Mouse (Mus musculus) frontal cortex, postnatal 10 days (tissue): ENCODE data around the gene Map6.
"Not testable (repeated sequence)": the region's sequence is repeated elsewhere in the genome, so short reads cannot be mapped to it uniquely, and the experiment has no call there.

Experiments used
- DNase-seq, 2 experiments: peaks; one replicate each; pipeline ENCODE4 v3.0.0; 2022; ENCODE audit warnings: low spot score in 2 of 2, mixed read lengths in 1 of 2

Gene Map6

DNA sequence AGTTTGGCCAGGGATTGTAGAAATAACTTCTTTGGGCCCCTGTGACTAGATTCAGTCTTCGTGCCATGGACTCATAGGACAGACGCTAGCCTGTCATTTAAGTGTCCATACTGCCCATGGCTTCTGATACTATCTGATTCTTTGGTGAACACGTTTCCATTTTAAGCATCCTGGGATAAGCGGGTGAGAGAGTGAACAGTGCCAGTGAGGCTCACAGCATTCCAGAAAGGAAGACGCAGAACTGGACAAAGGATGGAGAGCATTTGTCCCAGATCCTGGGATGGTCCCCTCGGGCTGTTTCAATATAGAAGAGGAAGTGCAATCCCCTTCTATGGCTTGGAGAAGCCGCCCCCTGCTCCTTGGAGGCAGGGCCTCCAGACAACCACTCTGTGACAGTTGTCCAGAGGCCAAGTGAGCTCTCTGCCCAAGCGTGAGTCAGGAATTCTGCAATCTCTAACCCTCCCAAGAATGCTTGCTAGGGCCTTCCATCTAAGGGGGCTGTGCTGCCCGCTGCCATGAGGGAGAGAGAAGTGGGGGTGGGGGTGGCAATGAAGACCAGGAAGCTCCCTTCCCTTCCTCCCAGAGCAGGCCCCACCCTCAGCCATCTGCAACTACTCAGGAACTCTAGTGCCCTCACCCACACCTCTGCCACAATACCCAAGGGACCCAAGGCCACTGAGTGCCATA lies 89.1 kb downstream of the Map6 start:
- no peak for DNase-seq

DNA sequence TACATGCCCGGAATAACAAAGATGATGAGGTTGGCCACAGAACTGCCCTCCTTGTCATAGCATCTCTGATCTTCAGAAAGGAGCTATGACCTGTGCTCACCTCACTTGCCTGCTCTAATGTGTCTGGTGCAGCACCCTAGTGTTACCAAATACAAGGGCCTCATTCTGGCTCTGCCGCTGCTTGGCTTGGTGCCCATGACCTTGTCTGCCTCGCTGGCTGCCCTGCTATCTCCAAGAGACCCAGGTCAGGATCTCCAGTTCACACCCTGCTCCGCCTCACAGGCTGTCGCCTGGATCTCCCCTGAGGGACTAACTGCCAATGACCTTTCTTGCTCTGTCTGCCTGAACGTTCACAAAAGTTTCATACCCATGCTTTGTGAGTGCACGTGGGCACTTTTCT lies 90.0 kb downstream of the Map6 start:
- no peak for DNase-seq

DNA sequence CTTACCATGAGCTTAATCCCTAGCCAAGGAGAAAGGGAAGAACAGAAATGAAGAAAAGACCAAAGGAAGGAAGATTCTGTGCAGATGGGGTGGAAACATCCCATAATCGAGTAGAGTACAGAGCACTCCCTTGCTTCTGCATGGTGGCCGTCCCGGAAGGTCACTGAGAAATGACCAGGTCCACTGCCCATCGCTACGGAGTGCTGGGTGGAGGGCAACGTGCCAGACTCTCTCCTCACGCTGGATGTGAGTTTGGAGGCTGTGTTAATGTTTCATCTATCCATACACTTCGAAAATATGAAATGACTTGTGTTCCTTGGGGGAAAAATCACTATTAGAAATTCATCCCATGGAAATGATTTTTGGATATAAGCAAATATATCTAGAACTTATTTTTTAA lies 91.1 kb downstream of the Map6 start:
- DNase-seq = no peak

DNA sequence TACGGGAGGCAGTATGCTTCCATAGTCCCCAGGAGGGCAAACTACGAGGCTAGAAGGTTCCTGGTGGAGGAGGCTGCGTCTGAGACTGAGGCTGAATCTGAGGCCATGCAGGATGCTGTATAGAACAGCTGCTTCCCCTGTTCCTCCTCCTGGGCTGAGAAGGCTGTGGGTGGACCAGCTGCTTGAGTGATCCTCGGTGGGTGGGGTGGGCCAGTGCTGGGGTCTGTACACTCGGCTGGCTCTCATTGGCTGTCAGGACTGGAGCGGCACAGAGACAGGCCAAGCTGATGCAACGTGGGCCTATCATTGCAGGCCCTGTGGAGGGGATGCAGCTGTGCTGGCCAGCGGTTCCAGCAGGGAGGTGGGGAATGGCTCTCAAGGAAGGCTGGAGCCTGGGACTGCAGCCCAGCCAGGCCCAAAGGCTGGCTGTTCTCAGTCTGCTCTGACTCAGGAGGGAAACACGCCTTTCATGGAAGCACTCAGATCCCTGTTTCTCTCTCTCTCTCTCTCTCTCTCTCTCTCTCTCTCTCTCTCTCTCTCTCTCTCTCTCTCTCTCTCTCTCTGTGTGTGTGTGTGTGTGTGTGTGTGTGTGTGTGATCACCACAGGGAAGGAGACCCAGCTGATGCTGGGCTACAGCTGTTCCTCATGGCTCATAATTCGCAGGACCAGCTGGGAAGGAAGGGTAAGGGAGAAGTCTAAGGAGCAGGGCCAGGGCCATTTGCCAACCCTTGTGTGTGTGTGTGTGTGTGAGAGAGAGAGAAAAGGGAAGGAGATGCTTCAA lies 93.0 kb downstream of the Map6 start:
- peak; percentile 73 to 86 for DNase-seq

DNA sequence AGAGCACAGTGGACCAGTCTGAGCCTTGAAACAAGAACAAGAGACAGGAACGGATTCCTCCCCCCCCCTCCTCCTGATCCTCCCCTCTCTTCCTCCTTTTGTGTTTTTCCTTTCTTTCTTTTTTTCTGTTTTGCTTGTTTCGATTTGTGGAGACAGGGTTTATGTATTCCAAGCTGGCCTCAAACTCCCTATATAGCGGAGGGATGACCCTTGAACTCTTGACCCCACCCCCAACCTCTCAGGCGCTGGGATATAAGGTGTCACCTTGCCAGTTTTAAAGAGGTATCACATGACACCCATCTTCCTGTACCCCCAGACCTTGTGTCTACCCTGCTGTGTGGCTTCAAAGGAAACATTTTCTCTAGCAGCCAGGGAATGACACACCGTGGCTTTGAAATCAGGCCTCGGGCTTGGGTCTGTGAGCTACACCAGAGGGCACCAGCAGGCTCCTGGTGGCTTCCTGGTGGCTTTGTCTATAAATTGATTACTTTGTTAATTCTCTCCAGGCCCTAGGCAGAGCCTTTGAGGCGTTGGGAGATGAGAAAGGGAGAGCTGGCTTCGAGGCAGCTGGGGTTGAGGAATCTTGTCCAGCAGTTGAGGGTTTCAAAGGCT lies 93.7 kb downstream of the Map6 start:
- DNase-seq = no peak

DNA sequence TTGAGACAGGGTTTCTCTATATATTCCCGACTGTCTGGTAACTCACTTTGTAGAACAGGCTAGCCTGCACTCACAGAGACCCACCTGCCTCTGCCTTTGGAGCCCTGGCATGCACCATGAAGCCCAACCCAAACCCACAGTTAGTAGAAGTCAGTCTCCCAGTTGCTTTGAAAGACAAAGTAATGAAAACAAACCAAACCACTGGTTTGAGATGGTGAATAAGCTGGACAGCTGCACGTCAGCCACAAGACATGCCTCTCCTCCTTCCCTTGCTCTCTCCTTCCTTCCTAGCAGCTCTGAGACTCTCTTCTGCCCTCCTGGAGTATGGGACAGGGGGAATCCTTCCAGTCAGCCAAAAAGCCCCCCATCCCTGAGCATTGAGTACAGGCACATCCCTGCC lies 94.9 kb downstream of the Map6 start:
- no peak for DNase-seq

DNA sequence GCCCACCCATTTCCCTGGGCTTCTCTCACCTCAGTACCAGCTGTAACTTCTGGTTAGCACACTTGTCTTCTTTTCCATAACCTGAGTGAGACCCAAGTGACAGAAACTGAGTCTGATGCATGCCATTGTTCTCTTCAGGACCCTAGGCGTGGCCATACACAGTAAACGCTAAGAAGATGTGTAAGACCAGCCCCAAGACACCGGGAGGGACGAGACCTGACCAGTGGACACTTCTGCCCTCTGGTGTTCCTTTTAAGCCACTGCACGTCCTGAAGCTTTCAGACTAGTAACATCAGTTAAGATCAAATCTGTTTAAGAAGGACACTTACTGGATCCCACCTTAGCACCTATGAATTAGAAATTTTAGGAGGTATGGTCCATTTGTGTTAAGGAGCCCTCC lies 97.8 kb downstream of the Map6 start:
- DNase-seq = peak in 1 of 2 experiments; percentile 65

DNA sequence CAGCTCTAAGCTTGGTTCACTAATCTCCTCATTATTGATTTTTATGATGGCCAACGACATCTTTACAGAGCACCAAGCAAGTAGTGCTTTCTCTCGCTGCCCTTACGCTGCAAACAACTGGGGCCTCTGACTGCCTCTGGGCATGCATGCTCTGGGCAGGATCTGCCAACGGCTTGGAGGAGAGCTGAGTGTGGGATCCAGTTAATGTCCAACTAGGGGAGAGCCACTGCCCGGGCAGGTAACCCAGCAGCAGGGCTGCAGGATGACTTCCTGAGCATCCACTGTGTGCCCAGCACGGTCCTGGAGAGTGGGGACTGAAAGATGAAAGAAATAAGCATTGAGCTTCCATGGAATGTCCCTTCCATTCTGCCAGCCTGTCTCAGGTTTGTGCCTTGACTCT lies 99.5 kb downstream of the Map6 start:
- no peak for DNase-seq

DNA sequence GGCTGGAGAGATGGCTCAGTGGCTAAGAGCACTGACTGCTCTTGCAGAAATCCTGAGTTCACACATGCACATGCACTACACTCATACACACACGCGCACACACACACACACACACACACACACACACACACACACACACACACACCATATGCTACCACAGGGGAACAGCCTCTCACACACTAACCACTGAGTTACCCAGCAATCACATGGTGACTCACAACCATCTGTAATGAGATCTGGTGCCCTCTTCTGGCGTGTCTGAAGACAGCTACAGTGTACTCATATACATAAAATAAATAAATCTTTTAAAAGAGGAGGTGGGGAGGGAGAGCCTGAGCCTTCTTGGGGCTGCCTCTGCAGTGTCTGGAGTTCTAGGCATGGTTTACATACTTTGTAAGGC lies 107.1 kb downstream of the Map6 start:
- not testable (repeated sequence) for DNase-seq

DNA sequence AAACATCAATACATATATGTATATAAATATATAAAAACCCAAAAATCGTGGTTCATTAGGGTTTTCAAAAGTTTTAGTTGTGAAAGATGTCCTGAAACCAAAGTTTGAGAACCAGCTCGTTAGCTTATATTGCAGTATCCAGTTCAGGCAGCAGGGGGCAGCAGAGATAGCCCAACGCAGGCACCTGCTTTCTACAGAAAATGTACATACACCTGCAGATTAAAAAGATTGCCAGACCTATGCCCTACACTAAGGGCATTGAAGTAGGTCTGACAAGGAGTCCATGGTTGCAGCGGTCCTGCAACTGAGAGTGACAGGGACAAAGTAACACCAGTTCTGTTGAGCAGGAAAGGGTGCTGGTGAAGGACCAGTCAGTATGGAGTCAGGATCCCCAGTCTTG lies 108.2 kb downstream of the Map6 start:
- peak in 1 of 2 experiments; percentile 71 for DNase-seq

DNA sequence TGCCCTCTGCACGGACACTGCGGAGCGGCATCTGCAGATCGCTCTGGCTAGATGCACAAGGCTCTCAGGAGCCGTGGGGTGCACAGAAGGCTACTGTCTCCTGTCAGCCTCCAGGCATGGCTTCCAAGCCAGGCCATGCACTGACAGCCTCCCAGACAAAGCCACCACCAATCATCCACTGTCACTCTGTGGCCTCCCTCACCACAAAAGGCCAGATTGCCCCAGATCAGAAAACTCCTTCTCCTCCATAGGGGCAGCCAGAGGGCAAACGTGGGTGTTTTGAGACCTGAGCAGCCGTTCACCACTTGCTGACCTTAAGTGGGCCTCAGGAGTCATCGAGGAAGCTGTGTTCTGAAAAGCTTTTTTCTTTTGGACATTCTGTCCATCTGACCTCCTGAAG lies 111.6 kb downstream of the Map6 start:
- no peak for DNase-seq

DNA sequence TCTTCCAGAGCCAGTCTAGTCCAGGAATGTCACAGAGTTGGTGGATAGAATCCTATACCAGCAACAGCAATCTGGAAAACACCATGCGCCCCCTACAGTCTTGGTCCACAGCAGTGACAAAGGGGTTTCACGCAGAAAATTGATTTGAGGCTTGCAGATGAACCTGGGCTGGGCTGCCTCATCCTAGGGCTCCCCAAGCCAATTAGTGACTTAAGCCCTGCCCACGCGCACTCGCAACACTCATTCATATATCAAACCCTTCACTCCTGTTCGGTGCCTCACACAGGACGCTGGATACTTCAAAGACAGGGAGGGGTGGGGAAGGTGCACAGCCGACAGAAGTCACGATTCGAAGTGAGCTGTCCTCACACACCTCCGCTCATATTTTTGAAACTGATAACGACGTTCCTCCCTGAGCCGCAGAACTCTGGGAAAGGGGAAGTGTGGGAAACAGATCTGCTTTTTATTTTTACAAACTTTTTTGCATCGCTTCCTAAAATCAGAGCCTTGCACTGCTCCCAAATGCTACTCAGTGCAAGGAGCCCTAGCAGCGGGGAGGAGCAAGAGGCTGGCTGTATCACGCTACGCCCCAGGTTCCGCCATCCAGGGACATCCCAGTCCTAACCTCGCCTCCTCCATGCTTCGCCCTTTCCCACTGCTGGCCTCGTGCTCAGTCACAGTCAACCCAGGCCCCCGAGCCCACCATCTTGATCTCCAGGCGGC lies 113.4 kb downstream of the Map6 start:
- DNase-seq = peak in 1 of 2 experiments; percentile 54

DNA sequence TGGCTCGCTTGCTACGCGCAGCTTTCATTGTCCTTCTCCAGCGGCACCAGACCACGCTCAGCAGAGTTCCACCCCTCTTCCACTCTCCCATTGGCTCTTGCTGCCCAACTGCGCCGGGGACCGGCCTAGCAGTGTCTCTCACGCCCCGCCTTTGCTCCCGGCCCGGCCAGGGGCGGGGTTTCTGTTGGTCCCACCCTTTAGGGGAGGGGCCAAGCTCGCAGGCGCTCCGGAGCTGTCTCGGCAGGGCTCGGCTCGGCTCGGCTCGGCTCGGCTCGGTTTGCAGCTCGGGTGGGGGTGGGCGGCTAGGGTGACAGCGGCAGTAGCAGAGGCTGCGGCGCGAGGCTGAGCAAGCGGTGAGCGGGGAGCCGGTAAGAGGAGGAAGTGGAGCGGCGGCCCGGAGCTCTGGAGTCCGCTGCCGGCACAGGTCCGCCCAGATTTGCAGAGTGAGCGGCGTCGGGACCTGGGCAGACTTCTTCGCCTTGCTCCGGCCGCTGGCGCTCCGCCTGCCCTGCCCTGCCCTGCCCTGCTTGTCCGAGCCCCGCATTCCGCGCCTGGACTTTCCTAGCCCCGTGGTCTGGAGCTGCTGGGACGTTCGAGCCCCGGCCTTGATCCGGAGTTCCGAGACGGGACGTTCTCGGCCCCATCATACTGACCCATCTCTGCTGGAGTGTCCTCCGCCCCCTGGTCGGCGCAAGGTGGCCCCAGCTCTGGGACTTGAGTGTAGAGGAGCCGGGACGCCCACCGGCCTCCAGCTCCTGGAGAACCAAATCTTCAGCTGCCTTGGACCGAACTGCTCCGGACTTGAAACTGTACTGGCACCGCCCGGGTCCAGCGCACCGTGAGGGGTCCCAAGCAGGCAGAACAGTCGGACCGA lies 114.2 kb downstream of the Map6 start, which contains the start of gene Gdpd5:
TSS of gene Gdpd5 (plus strand) at position 201 of the 874 bp plus-strand sequence.
- DNase-seq = peak; percentile 97 to 99

DNA sequence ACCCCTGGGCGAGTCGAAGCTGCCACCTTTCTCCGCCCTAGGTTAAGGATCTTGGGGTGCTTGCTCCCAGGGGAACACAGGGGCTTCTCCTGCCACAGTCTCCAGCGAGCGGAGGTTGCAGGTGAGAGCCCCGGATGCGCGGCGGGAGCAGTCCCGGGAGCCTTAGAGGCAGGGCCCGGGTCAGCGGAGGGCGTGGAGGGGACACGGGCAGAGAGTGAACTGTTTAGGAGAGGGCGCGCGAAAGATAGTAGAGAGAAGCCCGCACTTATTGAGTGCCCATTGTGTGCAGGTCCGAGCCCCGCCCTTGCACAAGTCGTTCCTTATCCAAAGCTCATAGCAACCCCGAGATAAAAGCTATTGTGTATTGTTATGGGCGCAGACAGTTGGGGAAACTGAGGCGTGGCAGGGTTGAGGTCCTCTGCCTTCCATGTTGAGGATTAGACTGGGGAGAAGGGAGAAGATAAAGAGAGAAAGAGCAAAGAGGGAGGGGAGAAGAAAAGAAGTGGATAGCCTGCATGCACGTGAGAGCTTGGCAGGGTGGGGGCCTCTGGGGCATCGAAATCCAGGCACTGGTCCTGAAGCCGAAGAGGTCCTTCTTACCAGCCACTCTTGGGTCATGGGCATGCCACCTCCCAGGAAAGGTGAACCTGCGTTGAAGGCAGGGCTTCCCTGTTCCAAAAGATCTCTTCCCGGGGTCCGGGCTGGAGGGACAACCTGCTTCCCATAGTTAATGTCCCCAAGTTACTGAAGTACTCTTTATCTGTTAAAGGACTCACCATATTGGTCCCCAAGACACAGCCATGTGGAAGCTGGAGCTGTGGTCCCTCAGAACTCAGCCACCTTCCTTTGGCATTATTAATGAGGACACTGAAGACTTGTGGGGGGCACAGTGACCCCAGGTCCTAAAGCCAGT lies 115.1 kb downstream of the Map6 start:
- DNase-seq = no peak

DNA sequence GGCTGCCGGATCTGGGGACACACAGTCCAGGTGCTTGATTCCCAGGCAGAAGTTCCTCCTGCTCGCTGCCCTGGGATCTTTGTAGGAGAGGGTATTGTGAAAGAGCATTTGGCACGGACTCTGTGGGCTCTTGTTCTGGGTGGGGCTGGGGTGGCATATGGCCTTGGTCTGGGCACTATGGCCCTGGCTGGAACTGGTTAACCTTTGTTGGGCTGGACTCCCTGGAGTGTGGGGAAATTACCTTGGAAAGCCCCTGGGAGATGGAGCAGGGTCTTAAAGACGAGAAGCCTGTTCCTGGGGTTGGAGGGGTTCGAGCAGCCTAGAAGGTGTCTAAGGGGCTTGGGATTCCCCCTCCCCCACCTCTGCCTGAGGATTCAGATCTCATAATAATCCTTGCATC lies 116.0 kb downstream of the Map6 start:
- DNase-seq = no peak

DNA sequence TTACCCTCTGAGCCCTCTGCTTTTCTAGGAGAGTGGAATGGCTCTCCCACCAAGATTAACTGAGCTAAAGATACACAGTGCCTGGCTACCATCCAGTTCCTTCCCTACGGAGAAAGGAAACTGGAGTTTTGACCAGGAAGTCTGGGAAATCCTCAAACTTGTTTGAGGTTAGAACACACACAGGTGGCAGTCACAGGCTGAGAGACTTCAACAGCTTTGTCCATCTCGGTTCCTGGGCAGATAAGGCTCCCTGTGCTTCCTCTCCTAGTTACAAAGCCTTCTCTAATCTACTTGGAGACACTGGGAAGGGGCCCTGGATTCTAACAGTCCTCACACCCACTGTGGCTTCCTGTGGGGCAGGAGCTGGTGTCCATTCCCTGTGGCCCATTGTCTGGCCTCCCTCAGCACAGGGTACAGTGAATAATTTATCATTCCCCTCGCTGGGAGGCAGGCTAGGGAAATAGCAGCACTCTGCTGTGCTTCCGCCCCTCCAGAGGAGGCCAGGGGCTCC lies 116.9 kb downstream of the Map6 start:
- DNase-seq = no peak

DNA sequence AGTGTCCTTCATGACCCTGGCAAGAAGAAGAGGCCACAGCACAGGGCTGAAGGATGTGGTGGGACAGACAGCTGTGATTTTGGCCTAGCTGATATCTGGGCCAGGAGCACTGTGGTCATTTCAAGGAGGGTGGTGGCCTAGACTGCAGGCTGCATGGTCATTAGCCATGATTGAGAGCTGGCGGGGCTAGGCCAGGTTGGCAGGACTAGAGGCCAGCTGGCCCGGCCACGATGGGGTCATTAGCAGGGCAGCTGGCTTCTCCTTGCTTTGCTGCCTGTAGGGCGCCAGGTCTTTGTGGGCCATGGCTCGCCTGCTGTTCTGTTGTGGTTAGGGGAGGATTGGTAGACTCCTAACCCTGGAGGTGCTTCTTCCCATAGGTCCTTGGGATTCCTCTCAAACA lies 118.8 kb downstream of the Map6 start:
- DNase-seq = no peak
